Mouse (Mus musculus) neural tube, embryonic 13.5 days (tissue): ENCODE data around the gene Fam161a. TPM values are rescaled to one million over a fixed set of nuclear protein-coding genes. Genes with fewer than 3 reads are reported as not detected.

ENCODE experiments used
- ATAC-seq: fragments of 200-750 bp; cut with Nextera tagmentation; 2 replicates; pipeline ENCODE4 v1.8.0; 2017; ENCODE audit warnings: low read depth, mild to moderate bottlenecking, moderate TSS enrichment, moderate library complexity
- H3K27ac ChIP-seq: fragments of 300-500 bp; sonication (generic); replicated peaks from 2 replicates; pipeline ENCODE4 v1.5.1; 2015; ENCODE audit warnings: moderate library complexity, mild to moderate bottlenecking, inconsistent platforms
- H3K27me3 ChIP-seq: fragments of 300-500 bp; sonication (generic); 2 replicates; pipeline ENCODE4 v1.6.1; 2015; ENCODE audit warnings: mild to moderate bottlenecking, inconsistent platforms
- H3K36me3 ChIP-seq: fragments of 300-500 bp; sonication (generic); 2 replicates; pipeline ENCODE4 v1.6.1; 2015; ENCODE audit warnings: mild to moderate bottlenecking, inconsistent platforms
- H3K4me1 ChIP-seq: fragments of 300-500 bp; sonication (generic); replicated peaks from 2 replicates; pipeline ENCODE4 v1.6.1; 2015; ENCODE audit warnings: inconsistent platforms
- H3K4me2 ChIP-seq: fragments of 300-500 bp; sonication (generic); 2 replicates; pipeline ENCODE4 v1.6.1; 2015; ENCODE audit warnings: inconsistent platforms, mild to moderate bottlenecking, moderate library complexity
- H3K4me3 ChIP-seq: fragments of 300-500 bp; sonication (generic); 2 replicates; pipeline ENCODE4 v1.5.1; 2015; ENCODE audit warnings: mild to moderate bottlenecking, inconsistent platforms
- H3K9ac ChIP-seq: fragments of 300-500 bp; sonication (generic); 2 replicates; pipeline ENCODE4 v1.6.1; 2015; ENCODE audit warnings: moderate library complexity, mild to moderate bottlenecking, inconsistent platforms
- H3K9me3 ChIP-seq: fragments of 300-500 bp; sonication (generic); 2 replicates; pipeline ENCODE4 v1.6.1; 2016; ENCODE audit warnings: inconsistent platforms
- WGBS: fragments of 180-500 bp; shearing (Covaris S2); methylation state at CpG from one replicate; pipeline ENCODE4 v1.1.7; 2015; 5-methylcytosine and 5-hydroxymethylcytosine counted together
- polyA plus RNA-seq: library from polyadenylated mRNA; unstranded; fragments of >200 nt; fragmentation: Nextera tagmentation; extraction: Ambion mirVana; gene quantifications from 2 replicates; pipeline ENCODE4 v1.2.1, GENCODE M21; 2015

Gene Fam161a
- polyA plus RNA-seq, 1 experiment from 2014 or later = 4.9 TPM

GRCm38 (mm10) chr11:22994271-22994670 is 13.1 kb upstream of the Fam161a start:
- 94% methylated on average over 2 of the region's 2 CpGs for WGBS
- H3K4me1 ChIP-seq = peaks cover 21% of the 10 kb centered on the region
- H3K9me3 ChIP-seq = no peaks in the 10 kb centered on the region
- H3K4me2 ChIP-seq = no peak overlapping the region
- ATAC-seq = no peak
- no peak overlapping the region for H3K27ac ChIP-seq
- no peak overlapping the region for H3K4me3 ChIP-seq
- H3K27me3 ChIP-seq = no peaks in the 10 kb centered on the region
- H3K9ac ChIP-seq = no peak overlapping the region
- peaks cover 50% of the 10 kb centered on the region for H3K36me3 ChIP-seq

- Histone ChIP-seq H3K4me3 (no peak overlapping the region), H3K36me3 (peaks cover 62% of the 10 kb centered on the region), H3K4me2 (no peak overlapping the region), H3K9me3 (no peaks in the 10 kb centered on the region), H3K27ac (no peak overlapping the region), H3K4me1 (peaks cover 17% of the 10 kb centered on the region), H3K9ac (no peak overlapping the region), H3K27me3 (no peaks in the 10 kb centered on the region)
- 93% methylated on average over 4 of the region's 4 CpGs for WGBS
- no peak for ATAC-seq
Measured at GRCm38 (mm10) chr11:22995461-22995860, 11.9 kb upstream of the Fam161a start.

- no peak overlapping the region for H3K27ac ChIP-seq
- 90% methylated on average over 1 of the region's 1 CpGs for WGBS
- no peak overlapping the region for H3K9ac ChIP-seq
- ATAC-seq = no peak
- no peak overlapping the region for H3K4me3 ChIP-seq
- no peaks in the 10 kb centered on the region for H3K4me1 ChIP-seq
- H3K36me3 ChIP-seq = peaks cover 85% of the 10 kb centered on the region
- H3K27me3 ChIP-seq = no peaks in the 10 kb centered on the region
- no peak overlapping the region for H3K4me2 ChIP-seq
- no peaks in the 10 kb centered on the region for H3K9me3 ChIP-seq
Measured at GRCm38 (mm10) chr11:22998308-22998707, 9.0 kb upstream of the Fam161a start.

- no peak overlapping the region for H3K4me3 ChIP-seq
- H3K9ac ChIP-seq = no peak overlapping the region
- no peak for ATAC-seq
- no peak overlapping the region for H3K27ac ChIP-seq
- no peaks in the 10 kb centered on the region for H3K27me3 ChIP-seq
- H3K9me3 ChIP-seq = no peaks in the 10 kb centered on the region
- H3K4me1 ChIP-seq = peaks cover 7% of the 10 kb centered on the region
- no peak overlapping the region for H3K4me2 ChIP-seq
- H3K36me3 ChIP-seq = peaks cover 49% of the 10 kb centered on the region
- WGBS = 93% methylated on average over 1 of the region's 1 CpGs
Measured at GRCm38 (mm10) chr11:23005276-23005675, 2.1 kb upstream of the Fam161a start.

GRCm38 (mm10) chr11:23007166-23007480 is 208 bp upstream of the Fam161a start:
- ATAC-seq = peak; percentile 29
- Histone ChIP-seq H3K27me3 (no peaks in the 10 kb centered on the region), H3K36me3 (peaks cover 33% of the 10 kb centered on the region), H3K4me3 (peak overlapping the region; percentile 54), H3K9me3 (no peaks in the 10 kb centered on the region), H3K27ac (peak overlapping the region; percentile 96), H3K9ac (peak overlapping the region; percentile 67), H3K4me2 (peak overlapping the region; percentile 72), H3K4me1 (peaks cover 7% of the 10 kb centered on the region)
- 4% methylated on average over 6 of the region's 6 CpGs for WGBS

GRCm38 (mm10) chr11:23008181-23008823 is 971 bp downstream of the Fam161a start:
- H3K36me3 ChIP-seq = peaks cover 22% of the 10 kb centered on the region
- under 1% methylated on average over 40 of the region's 40 CpGs for WGBS

GRCm38 (mm10) chr11:23008824-23009200 is 1.5 kb downstream of the Fam161a start:
- H3K27ac ChIP-seq = peak overlapping the region; percentile 96; the same call in 1 of the 2 replicates

More at GRCm38 (mm10) chr11:23008181-23008823, 971 bp downstream of the Fam161a start:
- Histone ChIP-seq H3K4me2 (peak overlapping the region; percentile 72), H3K4me1 (peaks cover 7% of the 10 kb centered on the region), H3K9ac (peak overlapping the region; percentile 74), H3K4me3 (peak overlapping the region; percentile 54), H3K9me3 (no peaks in the 10 kb centered on the region), H3K27me3 (no peaks in the 10 kb centered on the region), H3K27ac (peak overlapping the region; percentile 96)
- ATAC-seq = peak; percentile 98

GRCm38 (mm10) chr11:23013096-23013495 is 5.8 kb downstream of the Fam161a start:
- Histone ChIP-seq H3K27me3 (no peaks in the 10 kb centered on the region), H3K4me3 (no peak overlapping the region), H3K4me1 (no peaks in the 10 kb centered on the region; the same call in 1 of the 2 replicates), H3K9me3 (no peaks in the 10 kb centered on the region), H3K9ac (no peak overlapping the region), H3K4me2 (no peak overlapping the region), H3K27ac (no peak overlapping the region), H3K36me3 (no peaks in the 10 kb centered on the region)
- no peak for ATAC-seq
- WGBS = 89% methylated on average over 1 of the region's 1 CpGs

More at GRCm38 (mm10) chr11:23008824-23009200, 1.5 kb downstream of the Fam161a start:
- WGBS = 39% methylated on average over 4 of the region's 4 CpGs
- peaks cover 7% of the 10 kb centered on the region for H3K4me1 ChIP-seq
- H3K9ac ChIP-seq = peak overlapping the region; percentile 74
- no peaks in the 10 kb centered on the region for H3K9me3 ChIP-seq
- peaks cover 17% of the 10 kb centered on the region for H3K36me3 ChIP-seq
- H3K4me2 ChIP-seq = peak overlapping the region; percentile 72
- H3K4me3 ChIP-seq = peak overlapping the region; percentile 54
- no peak for ATAC-seq
- H3K27me3 ChIP-seq = no peaks in the 10 kb centered on the region

- Histone ChIP-seq H3K27me3 (no peaks in the 10 kb centered on the region), H3K36me3 (no peaks in the 10 kb centered on the region), H3K27ac (no peak overlapping the region), H3K4me3 (no peak overlapping the region), H3K4me1 (no peaks in the 10 kb centered on the region; the same call in 1 of the 2 replicates), H3K4me2 (no peak overlapping the region), H3K9ac (no peak overlapping the region), H3K9me3 (no peaks in the 10 kb centered on the region)
- no peak for ATAC-seq
- 85% methylated on average over 4 of the region's 4 CpGs for WGBS
Measured at GRCm38 (mm10) chr11:23013580-23014294, 6.4 kb downstream of the Fam161a start.

GRCm38 (mm10) chr11:23014996-23015395 is 7.7 kb downstream of the Fam161a start:
- no peak for ATAC-seq
- H3K36me3 ChIP-seq = no peaks in the 10 kb centered on the region
- no peak overlapping the region for H3K4me2 ChIP-seq
- no peak overlapping the region for H3K4me3 ChIP-seq
- no peak overlapping the region for H3K27ac ChIP-seq
- H3K9me3 ChIP-seq = no peaks in the 10 kb centered on the region
- no peaks in the 10 kb centered on the region for H3K4me1 ChIP-seq
- 71% methylated on average over 6 of the region's 6 CpGs for WGBS
- H3K9ac ChIP-seq = no peak overlapping the region
- no peaks in the 10 kb centered on the region for H3K27me3 ChIP-seq

GRCm38 (mm10) chr11:23017943-23018342 is 10.6 kb downstream of the Fam161a start:
- H3K9ac ChIP-seq = no peak overlapping the region
- ATAC-seq = no peak
- H3K9me3 ChIP-seq = no peaks in the 10 kb centered on the region
- no peak overlapping the region for H3K27ac ChIP-seq
- H3K4me1 ChIP-seq = no peaks in the 10 kb centered on the region
- no peak overlapping the region for H3K4me3 ChIP-seq
- H3K36me3 ChIP-seq = no peaks in the 10 kb centered on the region
- no peaks in the 10 kb centered on the region for H3K27me3 ChIP-seq
- 98% methylated on average over 4 of the region's 4 CpGs for WGBS
- no peak overlapping the region for H3K4me2 ChIP-seq

GRCm38 (mm10) chr11:23020116-23020770 is 12.9 kb downstream of the Fam161a start:
- ATAC-seq = no peak
- WGBS = 74% methylated on average over 24 of the region's 24 CpGs
- Histone ChIP-seq H3K27ac (no peak overlapping the region), H3K4me3 (no peak overlapping the region), H3K9me3 (no peaks in the 10 kb centered on the region), H3K4me1 (no peaks in the 10 kb centered on the region), H3K4me2 (no peak overlapping the region), H3K36me3 (no peaks in the 10 kb centered on the region), H3K9ac (no peak overlapping the region), H3K27me3 (no peaks in the 10 kb centered on the region)
